Mouse (Mus musculus) testis, adult 2 months (tissue): Measurements from ENCODE around the gene Lmbr1.

Source experiments
- CTCF ChIP-seq: fragments of 200-500 bp; IDR thresholded peaks from 2 replicates; pipeline ENCODE4 v1.5.1; 2012; ENCODE audit warnings: low read depth, mild to moderate bottlenecking, inconsistent platforms, low read length, moderate library complexity; ENCODE audit not compliant: control insufficient read depth, insufficient read depth, insufficient replicate concordance
- POLR2A ChIP-seq: fragments of 200-500 bp; IDR thresholded peaks from 2 replicates; pipeline ENCODE4 v1.6.1; 2012; ENCODE audit warnings: low read depth, mild to moderate bottlenecking, inconsistent platforms, low read length, moderate library complexity; ENCODE audit not compliant: control insufficient read depth

- no peak for TF ChIP-seq POLR2A
- no peak for TF ChIP-seq CTCF
Measured at GRCm38 (mm10) chr5:29186798-29187197, 191.4 kb downstream of the Lmbr1 start.
